Mouse (Mus musculus): ENCODE results near the gene Tmem211.

GRCm38 (mm10) chr5:113208048-113208447, 18.7 kb upstream of the Tmem211 start:
- TF ChIP-seq EP300 (IDR thresholded peaks at IDR 0.05; ENCODE audit: low read depth) (no peak), CTCF (IDR thresholded peaks at IDR 0.05; ENCODE audit: low read depth) (no peak)

All from liver, postnatal 0 days (tissue).